ENCODE assay signal across 21 mouse cellular contexts in the genomic region with DNA sequence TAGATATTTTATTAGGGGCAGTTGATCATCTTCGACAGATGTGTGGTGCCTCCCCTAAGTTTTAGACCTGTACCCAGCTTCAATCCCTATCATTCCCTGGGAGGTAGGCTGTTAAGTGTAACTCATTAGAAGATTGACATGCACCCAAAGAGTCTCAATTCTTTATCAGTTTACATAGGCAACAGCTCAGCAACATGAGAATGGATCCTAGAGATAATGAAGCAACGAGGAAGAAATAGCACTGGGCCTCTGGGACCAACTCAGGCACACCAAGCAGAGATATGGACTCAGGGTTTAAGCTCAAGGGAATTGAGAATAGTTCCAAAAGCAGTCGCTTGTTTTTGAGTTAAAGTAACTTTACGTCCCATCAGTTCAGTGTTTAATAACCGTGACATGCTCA.
DNase-seq lines count a peak whose midpoint lies in the region; ATAC-seq and TF ChIP-seq lines count a peak whose summit lies in the region.
"Had no signal": no experiment of that assay in that cellular context is flagged by ENCODE, and none has a peak within 500 bp of the region (broad histone marks: within the 10 kb centered on the region; RNA-seq: fewer than 3 reads in every experiment).

No protein-coding gene starts in this region.

- no peak overlapping the region for H3K9ac ChIP-seq in MEL (ENCODE audit: control insufficient read depth, low read depth, low read length, poor library complexity, severe bottlenecking)
- H3K9ac ChIP-seq in liver, embryonic 13.5 days = no peak overlapping the region
- H3K9ac ChIP-seq in liver, postnatal 0 days (replicated peaks) = no peak overlapping the region
- H3K9ac ChIP-seq: forebrain, embryonic 13.5 days; forebrain, postnatal 0 days; heart, embryonic 13.5 days had no signal

- ATAC-seq in liver, embryonic 13.5 days (ENCODE audit: low read depth) = peak; percentile 99
- no peak; the same call in 1 of the 2 replicates for ATAC-seq in liver, postnatal 0 days
- ATAC-seq: forebrain, embryonic 13.5 days; forebrain, postnatal 0 days; hindbrain, embryonic 16.5 days; inflammation-experienced regulatory T-cells, adult 6 months had no signal

- H3K4me1 ChIP-seq in MEL (ENCODE audit: control insufficient read depth in 1 of 2, insufficient read depth in 2 of 2, low read length in 2 of 2) = no peaks in the 10 kb centered on the region
- H3K4me1 ChIP-seq in liver, embryonic 13.5 days (replicated peaks) = peaks cover 38% of the 10 kb centered on the region
- no peaks in the 10 kb centered on the region for H3K4me1 ChIP-seq in liver, postnatal 0 days (ENCODE audit: insufficient read depth)
- H3K4me1 ChIP-seq: embryonic facial prominence, embryonic 10.5 days; forebrain, embryonic 13.5 days; heart, embryonic 13.5 days had no signal

- H3K36me3 ChIP-seq in MEL (ENCODE audit: control insufficient read depth in 1 of 2, insufficient read depth in 2 of 2, low read length in 2 of 2) = no peaks in the 10 kb centered on the region
- H3K36me3 ChIP-seq in liver, embryonic 13.5 days = no peaks in the 10 kb centered on the region
- no peaks in the 10 kb centered on the region for H3K36me3 ChIP-seq in liver, postnatal 0 days (replicated peaks; ENCODE audit: insufficient read depth, low read length)
- H3K36me3 ChIP-seq: embryonic facial prominence, embryonic 10.5 days; heart, embryonic 13.5 days had no signal

- peak overlapping the region; percentile 9; the same call in 1 of the 2 replicates for H3K4me2 ChIP-seq in liver, embryonic 13.5 days
- H3K4me2 ChIP-seq in liver, postnatal 0 days (ENCODE audit: low read depth, low read length) = no peak overlapping the region
- H3K4me2 ChIP-seq: forebrain, embryonic 13.5 days; heart, embryonic 13.5 days had no signal

- WGBS in liver, embryonic 13.5 days (ENCODE audit: insufficient replicate concordance) = 27% methylated on average over 5 of the region's 5 CpGs
- 45% methylated on average over 5 of the region's 5 CpGs for WGBS in liver, postnatal 0 days (ENCODE audit: insufficient replicate concordance)

- TF ChIP-seq POLR2A in MEL (IDR thresholded peaks at IDR 0.05; ENCODE audit: control insufficient read depth in 1 of 2, insufficient read depth in 1 of 2, low read depth in 1 of 2, low read length in 2 of 2, poor library complexity in 1 of 2) = no peak

- no peaks in the 10 kb centered on the region for H3K27me3 ChIP-seq in MEL (ENCODE audit: control insufficient read depth in 1 of 2, insufficient read depth in 2 of 2, low read length in 2 of 2)
- no peaks in the 10 kb centered on the region for H3K27me3 ChIP-seq in liver, embryonic 13.5 days
- no peaks in the 10 kb centered on the region for H3K27me3 ChIP-seq in liver, postnatal 0 days (ENCODE audit: insufficient read depth, low read length)
- H3K27me3 ChIP-seq: forebrain, embryonic 13.5 days; heart, embryonic 13.5 days had no signal

- H3K9me3 ChIP-seq in MEL (replicated peaks; ENCODE audit: insufficient read depth, low read length) = no peaks in the 10 kb centered on the region
- no peaks in the 10 kb centered on the region for H3K9me3 ChIP-seq in liver, embryonic 13.5 days (replicated peaks)
- H3K9me3 ChIP-seq in liver, postnatal 0 days (ENCODE audit: low read length) = no peaks in the 10 kb centered on the region
- H3K9me3 ChIP-seq: embryonic facial prominence, embryonic 10.5 days; forebrain, embryonic 13.5 days; heart, embryonic 13.5 days had no signal

- H3K79me2 ChIP-seq in MEL (ENCODE audit: control insufficient read depth, insufficient read depth, low read length, poor library complexity) = no peaks in the 10 kb centered on the region

- peak; percentile 20 for DNase-seq in MEL (ENCODE audit: low read depth, low spot score)
- peak; percentile 45 for DNase-seq in c-Kit-positive CD71-positive TER-119-positive erythroid progenitor cells, embryonic 14.5 days (ENCODE audit: low spot score)
- DNase-seq in liver, embryonic 13.5 days = peak; percentile 40
- DNase-seq in liver, postnatal 0 days = no peak
- no peak for DNase-seq in adipocyte (ENCODE audit: low spot score)
- no peak for DNase-seq in ovary, postnatal 10 days (ENCODE audit: low spot score)
- no peak for DNase-seq in spleen, postnatal 4 days (ENCODE audit: low spot score in 2 of 2)
- no peak for DNase-seq in B cell, adult 2 months
- DNase-seq: adrenal gland, postnatal 36 days; cerebellum, adult 18-20 months; cerebellum, adult 9-11 months; cerebellum, postnatal 36 days; forebrain, postnatal 0 days; gastrocnemius, postnatal 36 days; heart, adult 11 months; heart, postnatal 36 days had no signal

- TF ChIP-seq CTCF in MEL (IDR thresholded peaks at IDR 0.05 in 2 of 3, conservative IDR thresholded peaks at IDR 0.05 in 1 of 3; ENCODE audit: control insufficient read depth in 1 of 3, insufficient read depth in 1 of 3, low read depth in 2 of 3, low read length in 3 of 3, poor library complexity in 1 of 3, severe bottlenecking in 1 of 3) = no peak
- TF ChIP-seq CTCF in liver, postnatal 0 days (IDR thresholded peaks at IDR 0.05; ENCODE audit: low read depth) = no peak

- no peak overlapping the region for H3K27ac ChIP-seq in MEL (ENCODE audit: control insufficient read depth, low read depth, low read length)
- 0 out of 2 replicates have a peak overlapping the region, but pooled peaks have one; percentile 29 for H3K27ac ChIP-seq in liver, embryonic 13.5 days
- H3K27ac ChIP-seq in liver, postnatal 0 days (ENCODE audit: low read depth) = no peak overlapping the region
- H3K27ac ChIP-seq: embryonic facial prominence, embryonic 10.5 days; forebrain, embryonic 13.5 days; heart, embryonic 13.5 days had no signal

- TF ChIP-seq EP300 in MEL (IDR thresholded peaks at IDR 0.05; ENCODE audit: low read depth in 1 of 2, low read length in 2 of 2) = peak in 1 of 2 experiments; percentile 20; a peak in 1 of 4 replicates
- peak; percentile 33 for TF ChIP-seq EP300 in liver, postnatal 0 days (IDR thresholded peaks at IDR 0.05; ENCODE audit: low read depth)

- no peak overlapping the region for H3K4me3 ChIP-seq in MEL (ENCODE audit: control insufficient read depth in 1 of 2, insufficient read depth in 1 of 2, low read depth in 2 of 2, low read length in 2 of 2)
- H3K4me3 ChIP-seq in liver, embryonic 13.5 days (replicated peaks) = no peak overlapping the region
- H3K4me3 ChIP-seq in liver, postnatal 0 days (ENCODE audit: low read depth, low read length) = no peak overlapping the region
- H3K4me3 ChIP-seq: embryonic facial prominence, embryonic 10.5 days; forebrain, embryonic 13.5 days; heart, embryonic 13.5 days had no signal

- no peak for TF ChIP-seq RAD21 in MEL (IDR thresholded peaks at IDR 0.05; ENCODE audit: low read depth, low read length)

TF ChIP-seq in MEL, 35 proteins besides CTCF, POLR2A, EP300 and RAD21:
- TF ChIP-seq CHD1 (IDR thresholded peaks at IDR 0.05; ENCODE audit: low read depth, low read length) = no peak
- TF ChIP-seq TCF12 (IDR thresholded peaks at IDR 0.05; ENCODE audit: low read depth, low read length) = no peak
- no peak for TF ChIP-seq NRF1 (IDR thresholded peaks at IDR 0.05; ENCODE audit: insufficient read depth, low read depth, low read length, poor library complexity, severe bottlenecking)
- TF ChIP-seq TAL1 (IDR thresholded peaks at IDR 0.05; ENCODE audit: low read length) = no peak
- TF ChIP-seq MAZ (IDR thresholded peaks at IDR 0.05; ENCODE audit: low read depth, low read length) = no peak
- no peak for TF ChIP-seq UBTF (IDR thresholded peaks at IDR 0.05; ENCODE audit: borderline replicate concordance, insufficient read depth, low read depth, low read length)
- no peak for TF ChIP-seq USF1 (IDR thresholded peaks at IDR 0.05; ENCODE audit: low read depth, low read length)
- TF ChIP-seq ZMIZ1 (IDR thresholded peaks at IDR 0.05; ENCODE audit: low read depth, low read length) = no peak
- no peak for TF ChIP-seq USF2 (IDR thresholded peaks at IDR 0.05; ENCODE audit: borderline replicate concordance in 1 of 2, insufficient read depth in 1 of 2, low read depth in 1 of 2, low read length in 2 of 2)
- TF ChIP-seq ELF1 (IDR thresholded peaks at IDR 0.05; ENCODE audit: low read depth, low read length) = no peak
- no peak for TF ChIP-seq KAT2A (conservative IDR thresholded peaks at IDR 0.05; ENCODE audit: low read depth, low read length)
- no peak for TF ChIP-seq GATA1 (IDR thresholded peaks at IDR 0.05; ENCODE audit: low read depth, low read length)
- TF ChIP-seq MYB (IDR thresholded peaks at IDR 0.05; ENCODE audit: low read depth, low read length) = no peak

Comparison
In these comparisons a context has a peak if more than half of its experiments do, and no peak if none do; other contexts are left out.
1. DNase-seq: peak in MEL (single experiment), c-Kit-positive CD71-positive TER-119-positive erythroid progenitor cells, embryonic 14.5 days (single experiment) and liver, embryonic 13.5 days (single experiment); none in liver, postnatal 0 days (single experiment), adipocyte (single experiment), ovary, postnatal 10 days (single experiment), spleen, postnatal 4 days (0 of 2) and B cell, adult 2 months (0 of 2).